Mouse (Mus musculus) common myeloid progenitor, adult 5-6 weeks (primary cell): Measurements from ENCODE around the gene Rreb1. TPM values are rescaled to one million over a fixed set of nuclear protein-coding genes. Genes with fewer than 3 reads are reported as not detected.
A peak's percentile ranks its signal among the peaks of the same experiment; 100 is the strongest.

ENCODE experiments used
- ATAC-seq: replicated peaks from 2 replicates; pipeline ENCODE4 v1.8.0; 2016; ENCODE audit warnings: low read depth, mild to moderate bottlenecking, moderate TSS enrichment, inconsistent platforms; ENCODE audit not compliant: poor library complexity, severe bottlenecking
- total RNA-seq: library from RNA; stranded (forward); fragments of 200-1000, 187-1606 nt; gene quantifications from 2 replicates; pipeline ENCODE4 v1.2.3, GENCODE M21; 2017

Gene Rreb1
- total RNA-seq, 1 experiment from 2014 or later = 32.0 TPM

DNA sequence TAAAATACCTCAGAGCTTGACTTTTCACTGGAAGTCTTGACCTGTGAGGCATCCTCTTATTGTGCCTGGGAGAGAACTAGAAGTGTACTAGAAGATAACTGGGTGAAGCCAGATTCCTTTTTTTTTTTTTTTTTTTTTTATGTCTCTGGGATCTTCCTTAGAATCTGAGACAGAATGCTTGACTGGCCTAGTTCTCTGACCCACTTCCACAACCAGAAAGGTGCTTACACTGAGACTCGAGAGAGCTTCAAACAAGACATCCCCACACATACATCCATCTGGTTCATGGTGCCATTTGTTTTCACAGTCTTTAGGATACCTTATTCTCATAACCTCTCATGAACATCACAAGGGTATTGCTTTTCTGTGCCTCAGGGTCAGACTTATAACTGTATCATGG lies 118.2 kb downstream of the Rreb1 start:
- ATAC-seq = no peak

DNA sequence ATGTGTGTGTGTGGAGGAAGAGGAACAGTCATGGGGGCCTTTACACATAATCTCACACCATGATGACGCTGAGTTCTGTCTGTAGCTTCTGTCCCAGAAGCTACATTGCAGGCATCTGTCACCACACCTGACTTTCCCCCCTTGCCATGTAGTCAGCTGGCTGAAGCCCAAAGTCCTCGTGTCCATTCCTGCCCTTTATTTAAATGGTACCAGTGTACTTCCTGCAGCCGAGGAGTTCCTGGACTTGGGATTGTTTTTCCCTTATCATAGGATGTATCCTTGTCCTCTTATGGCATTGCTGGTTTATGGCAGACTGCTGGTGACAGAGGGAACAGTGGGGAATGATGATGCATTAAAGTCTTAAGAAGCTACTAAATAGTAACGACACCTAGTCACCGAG lies 120.6 kb downstream of the Rreb1 start:
- ATAC-seq = no peak

DNA sequence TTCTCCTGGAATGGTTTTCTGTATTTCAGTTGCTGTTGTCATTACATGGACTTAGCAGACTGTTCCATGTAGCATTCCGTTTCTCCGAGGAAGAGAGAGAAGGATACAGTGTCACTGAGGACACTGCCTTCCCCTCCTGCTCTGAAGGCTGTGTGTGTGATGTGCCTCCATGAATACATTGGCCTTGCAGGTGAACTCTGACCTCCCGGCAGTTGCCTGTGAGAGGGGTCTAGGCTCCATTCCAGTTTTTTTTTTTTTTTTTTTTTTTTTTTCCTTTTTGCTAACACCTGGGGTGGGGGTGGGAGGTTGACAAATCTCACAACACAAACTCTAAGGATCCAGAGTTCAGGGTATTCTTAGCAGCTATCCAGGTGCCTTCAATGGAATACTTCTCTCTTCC lies 124.8 kb downstream of the Rreb1 start:
- ATAC-seq = no peak

DNA sequence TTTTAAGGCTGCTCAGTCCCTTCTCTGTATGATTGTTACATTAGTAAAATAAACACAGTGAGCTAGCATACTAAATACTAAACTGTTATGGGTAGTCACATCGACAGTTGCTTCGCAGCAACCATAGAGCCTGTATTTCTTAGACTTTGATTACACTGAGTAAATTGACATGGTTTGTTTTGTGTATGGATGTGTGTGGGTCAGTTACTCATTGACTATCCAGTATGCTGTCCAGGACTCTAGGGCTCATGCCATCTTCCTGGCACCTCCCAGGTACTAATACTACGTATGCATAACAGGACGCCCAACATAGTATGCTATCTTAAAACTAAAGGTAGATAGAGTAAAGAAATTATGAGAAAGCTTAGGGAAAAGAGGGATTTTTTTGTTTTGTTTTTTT lies 125.3 kb downstream of the Rreb1 start:
- ATAC-seq = no peak

DNA sequence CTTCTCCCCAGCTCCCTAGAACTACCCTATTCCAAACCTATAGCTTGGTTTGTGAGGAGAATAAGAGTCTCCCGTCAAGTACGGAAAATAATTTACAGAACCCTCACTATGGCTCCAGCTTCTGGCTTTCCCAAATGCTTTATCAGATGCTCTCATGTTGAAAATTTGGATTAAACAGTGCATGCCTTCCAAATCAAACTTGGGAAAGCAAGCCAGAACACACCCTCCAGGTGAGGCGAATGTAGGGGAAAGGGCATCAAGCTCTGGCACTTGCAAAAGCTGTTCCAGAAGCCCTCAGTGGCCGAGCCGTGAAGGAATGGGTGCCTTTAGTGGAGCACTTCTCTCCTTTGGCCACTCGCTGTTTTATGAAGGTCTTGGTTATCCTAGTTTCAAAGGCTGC lies 126.2 kb downstream of the Rreb1 start:
- ATAC-seq = no peak

DNA sequence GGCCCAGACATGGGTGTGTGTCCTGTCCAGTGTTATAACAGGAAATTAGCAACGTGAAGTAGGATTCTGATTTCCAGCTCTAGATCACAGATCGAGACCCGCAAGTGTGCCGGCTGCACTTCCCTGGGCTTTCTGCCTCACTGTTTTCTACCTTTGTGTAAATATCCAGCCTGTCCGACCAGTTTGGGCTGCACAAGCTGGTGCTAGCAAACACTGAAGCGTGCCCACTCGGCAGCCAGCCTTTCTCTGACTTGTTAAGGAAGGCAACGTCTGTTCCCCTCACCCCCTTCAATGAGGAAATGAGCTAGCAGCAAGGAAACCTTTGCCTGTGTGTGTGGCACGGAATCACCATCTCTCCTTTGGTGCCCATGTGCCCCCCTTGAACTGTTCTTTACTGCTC lies 129.9 kb downstream of the Rreb1 start:
- no peak for ATAC-seq

DNA sequence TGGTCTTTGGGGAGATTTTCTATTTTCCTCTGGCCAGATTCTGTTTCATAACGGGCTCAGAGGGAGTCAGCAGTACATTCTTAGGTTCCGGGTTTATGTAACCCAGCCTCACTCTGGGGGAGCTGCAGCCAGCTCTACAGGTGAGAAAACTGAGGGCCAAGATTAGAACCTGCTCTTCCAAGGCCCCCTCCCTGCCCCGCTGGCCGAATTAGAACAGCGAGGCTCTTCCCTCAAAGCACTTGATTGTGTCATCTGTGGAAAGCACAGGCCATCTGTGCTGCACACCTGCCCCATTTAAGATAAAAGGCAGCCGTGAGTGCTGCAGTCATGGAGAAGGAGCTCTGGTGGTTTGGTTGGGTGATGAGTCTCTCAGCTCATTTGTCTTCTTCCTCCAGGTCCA lies 130.3 kb downstream of the Rreb1 start:
- ATAC-seq = no peak

DNA sequence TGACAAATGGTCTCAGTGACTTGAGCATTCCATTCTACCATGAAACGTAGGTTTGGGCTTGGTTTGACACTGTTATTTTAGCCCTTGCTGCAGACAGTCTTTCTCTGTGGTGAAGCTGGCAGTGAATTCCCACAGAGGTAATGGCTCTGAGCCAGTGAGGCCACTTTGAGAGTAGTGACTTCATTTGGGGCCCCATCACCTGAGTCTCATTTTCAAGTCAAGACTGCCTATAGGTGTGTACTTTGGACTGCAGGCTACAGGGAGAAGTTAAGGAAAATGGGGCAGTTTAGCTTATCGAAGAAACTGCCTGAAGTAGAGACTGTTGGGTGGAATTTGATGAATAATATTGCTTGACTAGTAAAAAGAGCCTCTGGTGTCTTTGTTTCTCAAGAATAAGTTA lies 131.0 kb downstream of the Rreb1 start:
- ATAC-seq = no peak

DNA sequence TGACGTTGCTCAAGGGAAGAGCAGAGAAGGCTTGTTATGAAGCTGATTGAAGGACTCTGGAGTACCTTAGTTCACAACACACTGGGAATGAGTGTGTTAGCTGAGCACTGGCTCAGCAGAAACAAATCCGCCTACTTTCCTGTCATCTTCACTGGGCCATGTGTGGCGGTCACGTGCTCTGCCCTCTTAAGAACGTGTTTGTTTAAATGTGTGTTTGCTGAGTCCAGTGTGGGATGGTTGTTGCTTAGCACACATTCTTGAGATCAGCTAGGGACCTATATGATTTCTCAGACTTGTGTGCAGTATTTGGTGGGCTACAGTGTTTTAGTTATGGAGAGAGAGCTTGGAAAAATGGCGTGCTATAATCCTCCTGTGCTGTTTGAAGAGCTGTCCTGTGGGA lies 133.8 kb downstream of the Rreb1 start:
- no peak for ATAC-seq

DNA sequence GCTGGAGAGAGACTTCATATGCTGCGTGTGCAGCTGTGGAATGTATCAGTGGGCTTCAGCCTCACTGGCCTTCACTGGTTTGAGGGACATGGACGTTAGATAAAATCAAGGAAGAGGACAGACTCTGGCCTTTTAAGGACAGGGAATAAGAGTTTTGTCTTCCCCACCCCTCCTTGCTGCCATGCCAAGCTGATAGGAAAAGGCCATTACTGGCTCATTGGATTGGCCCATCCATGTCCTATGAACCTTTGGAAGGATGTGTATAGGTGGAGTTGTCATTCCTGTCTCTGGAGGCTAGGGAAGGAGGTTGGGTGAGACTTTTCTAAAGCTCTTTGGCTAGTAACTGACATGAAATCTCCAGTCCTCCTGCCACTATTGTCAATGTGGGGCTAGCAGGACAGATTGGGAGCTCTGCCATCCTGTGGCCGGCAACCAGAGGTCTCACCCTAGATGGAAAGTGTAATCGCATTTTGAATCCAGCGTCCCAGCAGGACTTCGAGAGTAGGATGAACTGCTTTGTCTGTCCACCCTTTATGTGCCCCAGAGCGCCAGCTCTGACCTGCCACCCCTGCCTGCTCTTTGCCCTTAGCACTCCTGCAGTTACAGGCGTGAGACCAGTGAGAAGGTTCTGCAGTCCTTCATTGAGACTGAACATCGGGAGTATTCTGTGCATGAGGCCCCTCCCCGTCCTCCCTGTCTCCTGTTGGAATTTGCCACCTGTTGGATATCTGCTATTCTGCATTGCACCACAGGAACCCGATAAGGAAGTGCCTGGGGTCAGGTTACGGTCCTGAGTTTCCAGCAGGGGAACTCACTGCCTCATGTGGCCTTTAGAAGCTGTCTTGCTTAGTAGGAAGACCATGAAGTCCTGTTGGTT lies 134.6 kb downstream of the Rreb1 start:
- ATAC-seq = peak; percentile 20; the same call in 1 of the 2 replicates

DNA sequence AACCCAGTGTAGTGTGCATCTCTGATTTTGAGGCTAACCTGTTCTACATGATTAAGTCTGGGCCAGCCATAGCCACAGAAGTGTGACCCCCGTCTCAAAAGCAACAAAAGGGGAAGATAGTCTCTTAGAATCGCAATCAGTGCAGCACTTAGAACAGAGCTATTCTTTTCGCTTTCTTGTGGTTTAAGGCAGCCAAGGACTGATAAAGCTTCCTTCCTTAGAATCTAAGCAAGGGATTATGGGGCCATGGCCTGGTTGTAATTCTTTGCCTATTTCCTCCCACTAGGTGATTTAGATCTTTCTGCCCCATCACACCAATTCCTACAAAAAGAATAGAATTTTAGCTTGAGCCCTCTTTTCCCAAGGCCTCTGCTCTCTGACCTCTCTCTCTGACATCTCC lies 135.8 kb downstream of the Rreb1 start:
- ATAC-seq = no peak; the same call in 1 of the 2 replicates

DNA sequence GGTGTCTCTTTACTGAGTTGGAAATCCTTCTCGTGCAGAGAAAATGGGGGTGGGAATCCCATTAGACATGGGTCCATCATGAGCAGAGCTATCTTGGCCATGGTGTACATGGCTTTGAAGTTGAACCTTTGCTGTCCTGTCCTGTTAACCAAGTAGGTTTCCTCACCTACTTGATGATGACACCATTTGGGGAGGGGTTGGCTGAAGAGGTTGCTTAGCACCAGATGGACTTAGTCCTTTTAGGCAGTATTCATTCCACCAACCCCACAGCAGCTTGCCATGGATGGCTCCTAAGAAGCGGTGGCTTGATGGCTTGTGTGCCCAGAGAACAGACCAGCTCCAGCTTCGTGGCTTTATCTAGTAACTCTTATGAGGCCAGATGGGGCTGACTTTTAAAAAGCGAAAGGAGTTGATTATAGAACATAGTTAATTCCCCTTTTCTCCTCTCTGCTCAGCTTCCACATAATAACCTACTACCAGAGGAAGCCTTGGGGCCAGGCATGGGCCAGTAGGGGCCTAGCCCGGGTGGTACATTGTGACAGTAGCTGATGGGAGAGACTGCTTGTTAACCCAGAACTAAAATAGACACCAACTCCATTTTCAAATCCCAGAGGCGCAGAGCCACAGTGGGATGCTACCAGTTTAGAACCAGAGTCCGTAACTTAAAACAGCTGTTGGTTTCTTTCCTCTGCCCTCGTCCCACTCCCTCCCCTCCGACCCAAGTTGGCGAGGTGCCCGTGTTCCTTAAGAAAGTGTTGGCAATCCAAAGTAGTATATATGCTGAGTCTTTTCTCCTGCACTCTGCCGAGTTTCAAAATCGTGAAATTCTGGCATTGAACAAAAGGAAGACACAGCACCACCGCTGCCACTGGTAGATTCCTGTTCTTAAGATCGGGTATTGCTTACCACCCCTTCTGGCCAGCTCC lies 140.4 kb downstream of the Rreb1 start:
- ATAC-seq = no peak

DNA sequence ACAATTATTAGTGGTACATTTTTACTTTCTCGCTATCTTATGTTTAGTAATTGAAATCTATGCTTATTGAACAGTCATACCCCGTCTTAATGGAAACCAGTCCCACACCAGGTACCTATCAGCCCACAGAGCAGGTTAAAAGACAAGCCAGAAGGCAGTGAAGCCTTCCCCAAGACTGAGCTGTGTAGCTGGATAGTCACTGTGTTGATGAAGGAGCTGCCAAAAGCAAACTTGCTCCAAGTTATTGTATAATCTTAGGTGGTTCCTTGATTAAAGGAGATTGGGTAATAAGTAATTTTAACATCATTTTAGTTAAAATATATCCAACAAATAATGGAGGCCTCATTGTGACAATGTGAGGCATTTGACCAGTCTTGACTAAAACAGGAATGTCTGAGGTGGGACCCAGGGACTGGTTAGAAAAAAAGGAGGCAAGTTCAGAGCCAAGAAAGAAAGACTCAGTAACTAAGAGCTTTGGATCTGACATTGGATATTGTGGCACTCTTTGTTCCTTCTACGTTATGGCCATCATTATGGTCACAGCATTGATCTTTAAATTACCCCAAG lies 141.6 kb downstream of the Rreb1 start:
- no peak for ATAC-seq

DNA sequence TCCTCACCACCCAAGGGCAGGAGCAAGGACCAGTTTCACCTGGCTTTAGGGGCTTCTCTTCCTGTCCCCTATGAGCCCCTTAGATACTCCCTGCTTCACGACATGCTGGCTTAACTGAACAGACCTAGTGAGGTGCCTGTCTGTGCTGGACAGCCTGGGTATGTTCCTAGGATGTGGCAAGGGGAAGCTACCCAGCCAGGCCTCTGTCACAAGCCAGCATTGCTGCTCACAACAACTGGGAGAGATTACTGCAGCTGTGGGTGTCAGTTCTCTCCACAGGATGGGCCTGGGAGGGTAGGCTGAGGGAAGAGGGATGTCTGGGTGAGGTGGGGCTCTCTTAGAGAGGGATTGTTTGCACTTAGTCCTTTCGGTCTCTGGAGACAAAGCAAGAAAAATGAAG lies 142.5 kb downstream of the Rreb1 start:
- ATAC-seq = no peak

DNA sequence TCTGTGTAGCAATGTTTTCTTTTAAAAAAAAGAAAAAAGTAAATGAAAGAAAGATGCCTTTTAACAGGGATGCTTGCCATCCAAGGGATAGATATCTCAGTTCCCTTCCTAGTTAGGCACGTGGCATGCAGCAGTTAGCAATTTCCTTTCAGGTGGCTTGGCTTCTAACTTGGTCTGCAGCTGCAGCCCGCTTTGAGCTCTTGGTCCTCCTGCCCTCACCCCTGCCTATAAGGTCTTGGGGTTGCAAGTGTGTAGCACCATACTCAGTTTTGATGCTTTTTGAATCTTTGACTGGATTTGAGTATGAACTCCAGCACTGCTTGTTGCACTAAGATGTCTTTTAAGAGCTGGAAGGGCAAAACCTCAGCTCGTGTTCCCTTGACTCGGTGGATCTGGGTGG lies 144.9 kb downstream of the Rreb1 start:
- no peak for ATAC-seq

DNA sequence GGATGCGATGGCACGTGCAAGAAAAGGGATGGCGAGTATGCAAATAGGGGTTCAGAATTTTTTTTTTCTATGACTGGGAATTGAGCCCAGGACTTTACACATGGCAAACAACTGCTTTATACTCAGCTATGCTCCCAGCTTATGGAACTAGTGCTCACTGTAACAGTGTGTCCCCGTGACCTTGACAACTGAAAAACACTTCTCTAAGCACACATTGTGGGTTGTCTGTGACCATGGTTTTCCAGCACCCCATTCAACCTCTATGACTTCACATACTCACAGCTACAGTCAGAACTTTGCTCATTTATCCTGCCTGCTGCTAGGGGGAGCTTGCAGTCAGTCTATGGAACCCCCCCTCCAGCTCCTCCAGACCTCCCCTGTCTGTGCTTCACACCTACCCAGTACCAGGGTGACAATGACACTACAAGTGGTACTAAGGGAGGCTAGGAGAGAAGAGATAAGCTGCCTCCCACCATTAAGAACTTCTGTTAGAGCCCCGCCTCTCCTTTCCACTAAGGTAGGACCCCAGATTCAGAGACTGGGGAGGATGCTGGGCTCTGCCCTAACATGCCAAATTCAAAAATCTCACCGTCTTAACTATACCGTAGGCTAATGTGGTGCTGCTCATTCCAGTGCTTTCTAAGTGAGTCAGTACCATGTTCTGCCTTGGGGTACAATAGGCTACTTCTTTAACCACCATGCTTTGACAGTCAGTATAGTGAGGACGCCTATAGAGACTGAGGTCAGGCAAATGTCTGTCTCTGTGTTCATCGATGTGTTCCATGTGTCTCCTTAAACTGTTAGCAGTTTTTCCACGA lies 145.7 kb downstream of the Rreb1 start:
- ATAC-seq = no peak

DNA sequence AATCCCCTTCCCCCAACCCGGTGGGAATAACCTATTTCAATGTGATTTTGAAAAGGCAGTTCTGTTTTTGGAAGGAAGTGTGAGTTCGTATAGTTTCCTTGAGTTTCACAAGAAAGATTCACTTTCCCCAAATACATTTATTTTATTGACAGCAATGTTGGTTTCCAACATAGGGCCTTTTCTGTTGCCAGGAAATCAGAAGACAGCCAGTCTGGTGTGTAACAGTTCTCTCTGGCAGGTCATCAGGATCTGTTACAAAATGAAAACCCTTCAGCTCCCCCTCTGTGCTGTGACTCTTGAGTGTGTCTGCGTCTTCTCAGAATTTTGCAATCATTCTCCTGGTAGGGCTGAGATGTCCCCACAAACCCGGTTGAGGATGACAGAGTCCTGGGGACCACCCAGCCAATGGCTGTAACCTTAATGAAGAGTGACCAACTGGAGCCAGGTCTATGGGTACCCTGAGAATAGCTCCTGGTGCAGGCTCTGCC lies 146.3 kb downstream of the Rreb1 start:
- ATAC-seq = no peak

DNA sequence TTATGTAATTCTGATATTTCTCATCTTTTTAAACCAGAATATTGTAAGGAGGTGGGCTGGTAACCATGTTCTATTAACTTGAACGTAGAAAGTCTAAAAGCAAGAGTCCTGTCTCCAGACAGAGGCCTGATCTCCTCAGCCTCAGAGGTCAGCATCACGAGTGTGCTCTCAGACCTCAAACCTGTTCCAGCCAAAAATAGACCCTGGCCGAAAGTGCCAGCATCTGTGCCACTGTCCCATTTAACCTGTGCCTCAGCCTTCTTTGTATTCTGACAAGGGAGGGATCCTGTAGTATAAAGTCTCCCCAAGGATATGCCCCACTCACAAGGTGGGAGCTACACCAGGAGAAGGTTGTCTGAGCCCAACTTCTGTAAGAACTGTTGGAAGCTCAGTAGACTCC lies 148.2 kb downstream of the Rreb1 start:
- no peak for ATAC-seq

DNA sequence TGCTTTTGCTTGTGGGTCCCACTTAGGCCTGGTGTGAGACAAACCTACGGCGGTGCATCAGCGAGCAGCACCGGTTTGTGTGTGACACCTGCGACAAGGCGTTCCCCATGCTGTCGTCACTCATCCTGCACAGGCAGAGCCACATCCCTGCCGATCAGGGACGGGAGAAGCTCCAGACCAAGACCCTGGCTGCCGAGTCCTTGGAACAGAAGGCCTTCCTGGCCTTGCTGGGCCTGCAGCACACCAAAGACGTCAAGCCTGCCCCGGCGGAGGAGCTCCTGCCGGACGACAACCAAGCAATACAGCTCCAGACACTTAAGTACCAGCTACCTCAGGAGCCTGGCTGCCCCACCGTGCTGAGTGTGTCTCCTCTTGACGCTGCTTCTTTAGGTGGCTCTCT lies 151.3 kb downstream of the Rreb1 start:
- ATAC-seq = no peak

DNA sequence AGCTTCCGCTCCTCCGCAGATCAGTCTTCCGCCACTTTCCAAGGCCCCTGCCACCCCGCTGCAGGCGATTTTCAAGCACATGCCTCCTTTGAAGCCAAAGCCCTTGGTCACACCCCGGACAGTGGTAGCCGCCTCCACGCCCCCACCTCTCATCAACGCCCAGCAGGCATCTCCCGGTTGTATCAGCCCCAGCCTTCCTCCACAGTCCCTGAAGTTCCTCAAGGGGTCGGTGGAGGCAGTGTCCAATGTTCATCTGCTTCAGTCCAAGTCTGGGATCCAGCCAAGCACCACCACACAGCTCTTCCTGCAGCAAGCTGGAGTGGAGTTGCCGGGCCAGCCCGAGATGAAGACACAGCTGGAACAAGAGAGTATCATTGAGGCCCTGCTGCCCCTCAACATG lies 151.9 kb downstream of the Rreb1 start:
- 0 out of 2 replicates have a peak, but pooled peaks have one; percentile 13 for ATAC-seq
